Mouse (Mus musculus) forebrain, embryonic 13.5 days (tissue): ENCODE measurements at regions not wholly inside any gene's neighbourhood (a gene's known extent, or its start where the extent isn't known, plus 50 kb on each side); places are given as distances from the start of the nearest gene placed in this dataset.
"Not testable (repeated sequence)": the region's sequence is repeated elsewhere in the genome, so short reads cannot be mapped to it uniquely, and the experiment has no call there.

ENCODE experiments used
- ATAC-seq: fragments of 200-750 bp; cut with Nextera tagmentation; 2 replicates; pipeline ENCODE4 v1.8.0; 2017
- H3K27ac ChIP-seq: fragments of 300-500 bp; sonication (generic); 2 replicates; pipeline ENCODE4 v1.5.1; 2015; ENCODE audit warnings: inconsistent platforms, mild to moderate bottlenecking, moderate library complexity
- H3K27me3 ChIP-seq: fragments of 300-500 bp; sonication (generic); 2 replicates; pipeline ENCODE4 v1.6.1; 2015; ENCODE audit warnings: mild to moderate bottlenecking, inconsistent platforms
- H3K36me3 ChIP-seq: fragments of 300-500 bp; sonication (generic); 2 replicates; pipeline ENCODE4 v1.6.1; 2015; ENCODE audit warnings: mild to moderate bottlenecking, inconsistent platforms; ENCODE audit not compliant: poor library complexity, severe bottlenecking
- H3K4me1 ChIP-seq: fragments of 300-500 bp; sonication (generic); 2 replicates; pipeline ENCODE4 v1.6.1; 2015; ENCODE audit warnings: inconsistent platforms
- H3K4me2 ChIP-seq: fragments of 300-500 bp; sonication (generic); 2 replicates; pipeline ENCODE4 v1.6.1; 2015; ENCODE audit warnings: inconsistent platforms, mild to moderate bottlenecking, moderate library complexity
- H3K4me3 ChIP-seq: fragments of 300-500 bp; sonication (generic); 2 replicates; pipeline ENCODE4 v1.5.1; 2015; ENCODE audit warnings: mild to moderate bottlenecking, inconsistent platforms
- H3K9ac ChIP-seq: fragments of 300-500 bp; sonication (generic); 2 replicates; pipeline ENCODE4 v1.6.1; 2015; ENCODE audit warnings: mild to moderate bottlenecking, inconsistent platforms
- H3K9me3 ChIP-seq: fragments of 300-500 bp; sonication (generic); replicated peaks from 2 replicates; pipeline ENCODE4 v1.6.1; 2016; ENCODE audit warnings: inconsistent platforms
- WGBS: fragments of 180-500 bp; shearing (Covaris S2); methylation state at CpG from one replicate; pipeline ENCODE4 v1.1.7; 2015; 5-methylcytosine and 5-hydroxymethylcytosine counted together

DNA sequence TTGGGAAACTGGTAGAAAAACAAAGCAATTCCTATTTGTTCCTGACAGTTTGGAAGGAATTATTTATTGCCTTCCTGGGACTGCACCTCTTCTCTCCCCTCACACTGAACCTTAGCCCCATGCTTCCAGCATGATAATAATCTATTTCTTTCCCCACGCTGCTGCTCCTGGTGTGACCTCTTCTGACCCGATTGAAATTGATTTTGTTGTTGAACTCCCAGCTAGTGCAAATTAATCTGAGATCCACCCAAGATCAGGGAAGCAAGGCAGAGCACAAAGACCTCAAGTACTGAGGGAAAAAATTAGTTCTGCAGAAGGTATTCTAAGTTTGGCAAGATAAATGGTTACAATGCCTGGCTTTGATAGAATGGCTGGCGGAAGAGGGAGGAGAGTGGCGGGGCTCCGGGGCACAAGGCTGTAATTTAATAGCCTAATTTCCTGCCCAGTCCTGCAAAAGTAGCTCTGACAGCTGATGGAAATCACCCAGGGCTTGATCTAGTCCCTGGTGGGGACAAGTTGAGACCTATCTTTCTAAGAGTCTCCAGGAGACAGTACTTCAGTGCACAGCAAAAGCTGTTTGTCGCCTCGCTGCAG is 604.6 kb upstream of the Sox11 start:
- Histone ChIP-seq H3K36me3 (no peaks in the 10 kb centered on the region), H3K4me1 (peaks cover 20% of the 10 kb centered on the region), H3K4me2 (no peak overlapping the region), H3K27me3 (no peaks in the 10 kb centered on the region), H3K4me3 (no peak overlapping the region), H3K27ac (no peak overlapping the region; the same call in 1 of the 2 replicates), H3K9ac (no peak overlapping the region), H3K9me3 (no peaks in the 10 kb centered on the region)
- no peak for ATAC-seq
- WGBS = 62% methylated on average over 7 of the region's 7 CpGs

DNA sequence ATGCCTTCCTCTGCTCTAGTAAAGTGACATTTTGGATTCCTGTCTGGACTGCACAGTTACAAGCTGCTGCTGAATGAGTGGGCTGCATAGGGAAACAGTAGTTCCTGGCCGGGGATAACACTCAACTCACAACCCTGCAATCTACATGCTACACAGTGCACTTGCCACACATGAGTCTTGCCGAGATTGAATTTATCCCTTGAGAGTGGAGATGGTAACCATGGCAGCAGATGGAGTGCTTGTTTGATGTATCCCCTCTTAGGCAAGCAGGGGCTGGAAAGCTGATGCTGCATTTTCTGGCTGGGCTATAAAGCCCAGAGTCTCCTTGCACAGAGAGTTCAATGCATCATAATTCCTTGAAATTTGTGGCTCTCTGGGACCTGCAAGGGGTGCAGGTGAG is 603.0 kb upstream of the Sox11 start:
- 42% methylated on average over 2 of the region's 2 CpGs for WGBS
- Histone ChIP-seq H3K4me1 (peaks cover 20% of the 10 kb centered on the region), H3K4me2 (no peak overlapping the region), H3K9ac (no peak overlapping the region), H3K27me3 (no peaks in the 10 kb centered on the region), H3K36me3 (no peaks in the 10 kb centered on the region), H3K4me3 (no peak overlapping the region), H3K27ac (peak overlapping the region; percentile 33; the same call in 1 of the 2 replicates), H3K9me3 (no peaks in the 10 kb centered on the region)
- ATAC-seq = peak; percentile 88

DNA sequence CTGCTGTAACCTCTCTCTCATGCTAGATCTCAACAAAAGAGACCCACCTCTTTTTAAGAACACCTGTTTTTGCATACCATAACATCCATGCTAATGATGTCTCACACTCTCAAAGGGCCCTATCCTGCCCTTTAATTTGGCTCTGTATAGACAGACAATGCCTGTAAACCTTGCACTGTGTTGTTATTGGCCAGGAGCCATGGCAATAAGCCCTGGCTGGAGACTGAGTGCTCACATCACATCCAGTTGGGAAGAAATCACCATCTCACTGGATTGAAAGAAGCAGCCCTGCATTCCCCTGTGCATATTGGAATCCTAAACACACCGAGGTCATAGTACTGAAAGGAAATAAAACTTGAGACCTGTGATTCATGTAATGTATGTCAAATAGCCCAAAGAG is 598.7 kb upstream of the Sox11 start:
- no peak overlapping the region for H3K9ac ChIP-seq
- no peaks in the 10 kb centered on the region for H3K27me3 ChIP-seq
- WGBS = 79% methylated on average over 1 of the region's 1 CpGs
- H3K9me3 ChIP-seq = no peaks in the 10 kb centered on the region
- H3K4me2 ChIP-seq = no peak overlapping the region
- H3K4me1 ChIP-seq = peaks cover 11% of the 10 kb centered on the region
- no peak overlapping the region for H3K4me3 ChIP-seq
- no peak for ATAC-seq
- no peak overlapping the region for H3K27ac ChIP-seq
- no peaks in the 10 kb centered on the region for H3K36me3 ChIP-seq

DNA sequence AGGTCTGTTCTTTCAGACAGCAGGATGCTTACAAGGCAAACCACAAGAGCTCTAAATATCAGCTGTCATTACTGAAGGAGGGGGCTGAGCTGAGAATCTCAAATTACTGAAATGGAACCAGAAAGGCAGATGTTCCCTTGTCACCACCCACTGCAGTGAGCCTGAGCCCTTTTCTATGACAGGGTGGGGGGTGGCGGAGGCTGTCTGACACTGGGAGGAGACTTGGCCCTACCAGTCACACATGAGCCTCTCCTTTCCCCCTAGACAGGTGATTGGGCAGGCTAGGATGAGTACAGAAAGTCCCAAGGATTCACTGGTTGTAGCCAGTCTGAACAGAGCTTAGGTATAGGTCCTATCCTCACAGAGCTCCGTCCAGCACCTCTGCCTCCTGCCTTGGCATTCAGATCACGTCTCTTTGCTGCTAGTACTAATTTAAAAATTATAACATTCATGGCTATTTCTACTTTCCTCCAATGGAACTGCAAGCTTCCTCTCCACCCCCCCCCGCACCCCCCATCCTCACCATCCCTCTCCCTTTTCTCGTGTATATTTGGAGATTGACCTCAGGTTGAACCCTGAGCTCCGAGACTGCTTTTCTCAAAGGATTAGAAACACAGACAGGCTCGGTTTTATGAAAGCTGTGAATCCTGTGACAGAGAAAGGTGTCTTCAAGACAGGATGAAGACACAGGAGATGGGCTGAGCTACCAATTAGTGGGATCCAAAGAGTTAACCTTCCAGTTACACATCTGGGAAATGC is 590.2 kb upstream of the Sox11 start:
- peak overlapping the region; percentile 75 for H3K27ac ChIP-seq
- ATAC-seq = peak; percentile 88
- no peaks in the 10 kb centered on the region for H3K27me3 ChIP-seq
- peaks cover 30% of the 10 kb centered on the region for H3K4me1 ChIP-seq
- no peaks in the 10 kb centered on the region for H3K9me3 ChIP-seq
- no peaks in the 10 kb centered on the region for H3K36me3 ChIP-seq
- 29% methylated on average over 7 of the region's 7 CpGs for WGBS
- H3K4me2 ChIP-seq = no peak overlapping the region; the same call in 1 of the 2 replicates
- H3K4me3 ChIP-seq = no peak overlapping the region
- no peak overlapping the region for H3K9ac ChIP-seq

DNA sequence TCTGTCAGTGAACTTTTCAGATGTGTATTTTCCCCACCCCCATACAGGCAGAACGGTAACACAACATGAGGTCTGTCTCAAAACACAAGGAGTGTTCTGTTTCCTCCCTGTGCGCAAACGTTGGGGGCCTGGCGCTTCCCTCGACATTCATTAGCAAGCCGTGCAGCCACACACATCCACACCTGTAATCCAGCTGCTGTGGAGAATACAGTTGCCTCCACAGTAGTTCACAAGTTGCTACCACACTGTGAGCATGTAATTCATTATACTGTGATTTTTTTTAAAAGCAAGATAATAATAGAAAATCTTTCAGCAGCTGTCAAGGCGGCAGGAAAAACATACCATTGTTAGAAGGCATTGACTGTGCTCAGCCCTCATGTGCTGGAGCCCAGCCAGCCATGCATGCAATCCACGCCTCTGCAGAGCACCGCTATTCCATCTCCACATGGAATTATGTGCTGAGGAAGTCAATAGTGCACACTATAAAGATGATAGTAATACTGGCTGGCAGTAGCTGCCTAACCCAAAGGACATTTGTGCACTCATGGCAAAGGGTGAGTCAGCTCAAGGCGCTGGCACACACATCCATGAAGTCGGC is 586.1 kb upstream of the Sox11 start:
- WGBS = 47% methylated on average over 11 of the region's 11 CpGs
- ATAC-seq = peak; percentile 59; the same call in 1 of the 2 replicates
- no peaks in the 10 kb centered on the region for H3K27me3 ChIP-seq

DNA sequence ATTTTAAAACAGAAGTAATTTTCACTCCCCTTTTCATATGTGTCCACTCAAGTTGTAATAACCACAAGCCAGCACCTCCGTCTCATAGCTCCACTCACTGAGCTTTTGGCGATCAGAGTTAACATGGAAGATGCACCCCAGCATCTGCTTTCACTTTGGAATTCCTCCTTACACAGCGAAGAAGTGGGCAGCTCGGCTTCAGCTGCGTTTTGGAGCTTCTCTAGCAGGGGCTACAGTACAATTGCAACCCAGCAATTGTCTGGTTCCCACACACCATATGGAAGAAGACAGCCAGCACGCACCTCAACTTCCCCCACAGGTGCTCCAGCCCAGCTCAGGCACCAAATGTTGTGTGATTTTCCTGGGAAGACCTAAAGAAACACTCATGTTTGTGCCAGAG is 584.4 kb upstream of the Sox11 start:
- no peak overlapping the region for H3K9ac ChIP-seq
- no peaks in the 10 kb centered on the region for H3K9me3 ChIP-seq
- H3K36me3 ChIP-seq = no peaks in the 10 kb centered on the region
- no peak for ATAC-seq
- no peak overlapping the region for H3K27ac ChIP-seq
- no peak overlapping the region for H3K4me3 ChIP-seq
- peaks cover 11% of the 10 kb centered on the region for H3K4me1 ChIP-seq
- H3K4me2 ChIP-seq = no peak overlapping the region
- no peaks in the 10 kb centered on the region for H3K27me3 ChIP-seq
- WGBS = 88% methylated on average over 6 of the region's 6 CpGs

More for the DNA sequence above, 586.1 kb upstream of the Sox11 start:
- Histone ChIP-seq H3K4me3 (no peak overlapping the region), H3K36me3 (no peaks in the 10 kb centered on the region), H3K27ac (peak overlapping the region; percentile 44), H3K9ac (no peak overlapping the region), H3K4me1 (peaks cover 28% of the 10 kb centered on the region), H3K9me3 (no peaks in the 10 kb centered on the region), H3K4me2 (no peak overlapping the region)

DNA sequence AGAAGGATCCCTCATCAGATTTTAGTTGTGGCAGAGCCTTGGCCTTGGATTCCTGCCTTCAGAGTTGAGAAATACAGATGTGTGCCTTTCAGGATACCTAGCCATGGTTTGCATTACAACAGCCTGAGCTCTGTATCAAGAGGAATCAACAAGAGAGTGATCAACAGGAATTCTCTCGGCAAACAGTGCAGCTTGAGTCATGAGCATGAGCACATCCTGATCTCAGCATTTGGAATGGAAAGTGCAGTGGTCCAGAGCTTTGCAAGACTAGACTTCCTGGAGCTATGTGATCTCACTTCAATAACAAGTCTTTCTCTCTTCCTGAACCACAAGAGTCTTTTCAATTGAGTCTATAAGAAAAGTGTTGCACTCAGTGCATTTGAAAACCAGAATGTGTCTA is 578.2 kb upstream of the Sox11 start:
- Histone ChIP-seq H3K9ac (no peak overlapping the region), H3K4me1 (no peaks in the 10 kb centered on the region), H3K4me2 (no peak overlapping the region), H3K27me3 (no peaks in the 10 kb centered on the region), H3K4me3 (no peak overlapping the region), H3K36me3 (no peaks in the 10 kb centered on the region), H3K9me3 (no peaks in the 10 kb centered on the region), H3K27ac (no peak overlapping the region)
- WGBS = 89% methylated on average over 1 of the region's 1 CpGs
- no peak for ATAC-seq

DNA sequence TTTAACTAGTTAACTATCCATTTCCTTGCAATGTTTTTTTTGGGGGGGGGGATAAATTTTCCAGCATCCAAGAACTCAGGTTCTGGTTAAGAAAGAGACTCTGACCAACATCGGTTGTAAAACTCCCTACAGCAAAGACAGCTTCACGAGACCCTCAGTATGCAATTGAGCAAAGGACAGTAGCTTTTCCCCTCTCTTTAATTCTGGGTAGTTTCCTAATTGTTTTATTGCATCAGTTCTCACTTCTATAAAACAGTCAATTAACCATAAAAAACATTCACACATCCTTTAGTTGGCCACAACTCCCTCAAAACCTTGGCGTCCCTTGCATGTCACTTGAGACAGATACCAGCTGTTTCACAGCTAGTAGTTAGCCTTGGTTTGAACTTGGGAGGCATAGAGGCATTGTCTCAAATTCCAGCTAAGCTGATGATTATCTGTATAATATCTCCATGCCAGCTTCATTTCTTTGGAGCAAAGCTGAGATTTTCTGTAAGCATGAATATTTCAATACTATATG is 574.1 kb upstream of the Sox11 start:
- H3K9me3 ChIP-seq = no peaks in the 10 kb centered on the region
- no peak for ATAC-seq

DNA sequence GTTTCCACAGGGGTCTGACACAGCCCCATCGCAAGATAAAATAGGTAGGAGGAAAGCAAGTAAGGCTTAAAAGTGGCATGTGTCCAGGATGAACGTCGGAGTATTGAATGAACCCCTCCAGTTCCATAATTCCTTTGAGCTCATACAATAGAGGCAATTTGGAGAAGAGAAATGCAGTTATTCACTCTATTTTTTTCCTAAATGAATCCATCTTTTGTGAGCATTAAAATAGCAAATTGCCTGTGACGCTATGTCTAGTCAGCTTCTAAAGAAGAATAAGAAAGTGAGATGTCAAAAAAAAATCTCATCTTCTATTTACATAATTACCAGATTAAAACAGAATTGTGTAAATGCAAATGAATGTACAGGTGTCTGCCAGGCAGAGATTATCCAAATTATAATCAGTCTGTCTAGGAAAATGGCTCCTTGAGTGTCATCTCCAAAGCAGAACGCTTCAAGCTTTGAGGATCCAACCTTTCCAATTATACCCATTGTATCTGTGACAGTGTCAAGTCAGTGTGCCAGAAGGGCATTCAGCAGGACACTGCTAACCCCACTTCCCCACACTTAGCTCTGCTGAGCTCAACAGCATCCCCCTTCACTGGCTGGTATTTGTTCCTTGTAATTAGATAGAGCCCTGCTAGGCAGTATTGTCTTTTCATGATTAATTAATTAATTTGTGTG is 567.2 kb upstream of the Sox11 start:
- H3K4me2 ChIP-seq = no peak overlapping the region
- ATAC-seq = peak; percentile 65
- WGBS = 19% methylated on average over 5 of the region's 5 CpGs

More for the DNA sequence above, 574.1 kb upstream of the Sox11 start:
- WGBS = 64% methylated on average over 3 of the region's 3 CpGs
- Histone ChIP-seq H3K27ac (no peak overlapping the region), H3K4me3 (no peak overlapping the region), H3K4me2 (no peak overlapping the region), H3K36me3 (no peaks in the 10 kb centered on the region), H3K4me1 (no peaks in the 10 kb centered on the region), H3K27me3 (no peaks in the 10 kb centered on the region), H3K9ac (no peak overlapping the region)

DNA sequence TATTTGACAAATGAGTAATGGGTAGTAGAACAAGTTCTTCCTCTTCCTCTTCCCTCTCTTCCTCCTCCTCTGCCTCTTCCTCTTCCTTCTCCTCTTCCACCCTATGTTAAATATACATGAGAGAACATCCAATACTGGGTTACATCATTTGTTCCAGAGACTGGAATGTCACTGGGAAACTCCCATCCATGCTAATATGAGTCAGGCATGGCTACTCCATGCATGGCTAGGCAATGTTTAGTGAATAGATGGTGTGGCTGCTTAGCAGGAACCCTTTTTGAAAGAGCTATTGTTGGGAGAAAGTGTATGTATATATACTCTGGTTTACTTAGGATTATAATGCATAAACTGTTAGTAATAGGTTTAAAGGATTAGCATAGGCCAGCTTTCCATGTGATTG is 554.3 kb upstream of the Sox11 start:
- H3K27me3 ChIP-seq, ATAC-seq, H3K27ac ChIP-seq, H3K36me3 ChIP-seq, H3K4me2 ChIP-seq, H3K4me3 ChIP-seq, H3K9ac ChIP-seq, H3K9me3 ChIP-seq, H3K4me1 ChIP-seq: not testable (repeated sequence)

More for the DNA sequence above, 567.2 kb upstream of the Sox11 start:
- Histone ChIP-seq H3K4me3 (no peak overlapping the region), H3K9me3 (no peaks in the 10 kb centered on the region), H3K4me1 (peaks cover 13% of the 10 kb centered on the region; the same call in 1 of the 2 replicates), H3K36me3 (no peaks in the 10 kb centered on the region), H3K27me3 (no peaks in the 10 kb centered on the region), H3K9ac (no peak overlapping the region), H3K27ac (no peak overlapping the region)

DNA sequence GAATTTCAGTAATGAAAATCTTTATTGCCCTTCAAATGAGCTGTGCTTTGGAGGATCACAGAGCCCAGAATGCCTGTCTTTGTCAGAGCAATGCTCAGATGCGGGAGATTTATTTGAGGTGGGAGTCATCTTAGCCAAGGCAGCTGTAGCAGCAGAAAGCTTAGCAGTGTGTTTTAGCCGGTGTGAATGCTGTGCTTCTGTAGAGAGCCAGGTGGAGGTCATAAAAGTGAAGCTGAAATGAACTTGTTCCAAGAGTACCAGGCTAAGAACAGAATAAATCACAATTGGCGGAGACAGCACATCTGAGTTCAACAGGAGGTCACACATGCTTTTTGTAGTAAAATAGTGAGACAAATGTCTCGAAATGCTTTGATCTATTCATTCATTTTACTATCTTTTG is 539.3 kb upstream of the Sox11 start:
- no peak for ATAC-seq
- H3K27ac ChIP-seq = no peak overlapping the region
- 68% methylated on average over 4 of the region's 4 CpGs for WGBS

DNA sequence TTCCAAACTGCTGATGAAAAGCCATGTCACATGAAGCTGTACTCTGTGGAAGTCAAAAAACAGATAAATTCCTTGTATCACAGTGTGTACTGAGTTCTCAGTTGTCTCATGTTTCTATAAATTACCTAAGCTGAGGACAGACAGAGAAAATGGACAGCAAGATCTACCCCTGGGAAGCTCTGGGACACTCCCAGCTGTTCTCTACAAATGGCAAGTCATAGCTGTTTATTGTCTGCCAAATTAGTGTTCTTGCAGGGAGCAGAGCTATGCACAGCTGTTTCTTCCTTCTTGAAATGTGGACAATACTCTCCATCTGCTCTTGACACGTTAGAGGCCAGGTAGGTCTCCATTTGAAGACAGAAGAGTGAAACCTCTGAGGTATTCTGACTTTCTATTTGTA is 524.0 kb upstream of the Sox11 start:
- H3K4me3 ChIP-seq = no peak overlapping the region
- no peak overlapping the region for H3K4me2 ChIP-seq
- H3K36me3 ChIP-seq = no peaks in the 10 kb centered on the region
- no peaks in the 10 kb centered on the region for H3K27me3 ChIP-seq
- no peaks in the 10 kb centered on the region for H3K4me1 ChIP-seq
- no peak overlapping the region for H3K27ac ChIP-seq
- no peak overlapping the region for H3K9ac ChIP-seq
- WGBS = 56% methylated on average over 1 of the region's 1 CpGs
- H3K9me3 ChIP-seq = no peaks in the 10 kb centered on the region
- no peak for ATAC-seq

More for the DNA sequence above, 539.3 kb upstream of the Sox11 start:
- H3K4me1 ChIP-seq = no peaks in the 10 kb centered on the region
- H3K36me3 ChIP-seq = no peaks in the 10 kb centered on the region
- H3K4me3 ChIP-seq = no peak overlapping the region
- H3K4me2 ChIP-seq = no peak overlapping the region
- H3K27me3 ChIP-seq = no peaks in the 10 kb centered on the region
- no peaks in the 10 kb centered on the region for H3K9me3 ChIP-seq
- no peak overlapping the region for H3K9ac ChIP-seq
